Mouse (Mus musculus) c-Kit-negative CD71-positive TER-119-positive erythroid progenitor cells, embryonic 14.5 days (primary cell): Measurements from ENCODE around the gene Slc17a2.
"Not testable (repeated sequence)": the region's sequence is repeated elsewhere in the genome, so short reads cannot be mapped to it uniquely, and the experiment has no call there.

Source experiments
- DNase-seq: peaks from one replicate; pipeline ENCODE4 v3.0.0-alpha.2; 2013; ENCODE audit warnings: low read depth, low spot score

Slc17a2 gene

DNA sequence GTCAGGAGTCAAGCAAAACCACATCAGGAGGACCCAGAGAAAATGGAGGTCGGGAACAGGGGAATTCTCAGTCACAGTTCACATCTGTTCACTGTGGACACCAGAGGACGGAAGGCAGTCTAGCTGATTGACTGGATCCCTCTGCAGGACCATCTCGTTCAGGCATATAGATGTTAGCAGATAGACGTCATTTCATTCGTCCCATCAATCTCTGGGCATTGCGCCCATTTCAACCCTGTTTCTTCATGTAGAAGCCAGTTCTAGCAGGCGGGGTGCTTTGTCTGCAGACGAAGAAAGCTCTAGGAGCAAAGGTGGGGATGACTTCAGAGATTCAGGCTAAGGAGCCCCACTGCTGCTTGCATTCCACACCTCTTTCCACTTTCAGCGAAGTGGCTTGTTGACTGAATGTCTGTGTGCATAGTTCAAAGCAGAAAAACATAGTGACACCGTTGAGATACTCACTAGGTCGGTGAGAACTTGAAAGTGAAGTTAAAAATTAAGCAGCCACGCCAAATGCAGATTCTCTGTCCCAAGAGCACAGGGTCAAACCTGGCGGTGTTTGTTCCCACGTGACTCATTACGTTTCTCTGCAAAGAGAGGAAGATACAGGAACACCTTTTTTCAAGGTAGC is at the start of gene Slc17a2:
Slc17a2 (plus strand) TSS at position 572 of the 631 bp plus-strand sequence.
- no peak for DNase-seq

DNA sequence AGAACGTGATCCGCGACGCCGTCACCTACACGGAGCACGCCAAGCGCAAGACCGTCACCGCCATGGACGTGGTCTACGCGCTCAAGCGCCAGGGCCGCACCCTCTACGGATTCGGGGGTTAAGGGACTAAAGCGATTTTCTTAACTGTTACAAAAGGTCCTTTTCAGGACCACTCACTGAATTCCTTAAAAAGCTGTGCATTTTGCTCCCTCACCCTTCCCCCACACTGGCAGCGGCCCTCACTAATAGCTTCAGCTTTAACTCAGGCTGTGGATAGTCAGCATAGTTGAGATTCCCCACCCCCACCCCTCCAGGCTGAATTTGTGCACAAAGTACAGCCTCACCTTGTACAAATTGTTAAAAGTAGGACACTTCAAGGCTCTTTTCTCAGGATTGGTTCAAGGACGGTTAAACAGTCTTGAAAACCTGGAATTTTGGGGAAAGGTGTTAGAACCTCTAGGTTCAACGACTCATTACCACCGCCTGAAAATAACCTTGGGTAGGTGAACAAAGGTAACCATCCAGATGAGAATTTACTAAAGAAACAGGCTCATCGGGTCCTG is 49.5 kb upstream of the Slc17a2 start:
- DNase-seq, result peak; percentile 62

DNA sequence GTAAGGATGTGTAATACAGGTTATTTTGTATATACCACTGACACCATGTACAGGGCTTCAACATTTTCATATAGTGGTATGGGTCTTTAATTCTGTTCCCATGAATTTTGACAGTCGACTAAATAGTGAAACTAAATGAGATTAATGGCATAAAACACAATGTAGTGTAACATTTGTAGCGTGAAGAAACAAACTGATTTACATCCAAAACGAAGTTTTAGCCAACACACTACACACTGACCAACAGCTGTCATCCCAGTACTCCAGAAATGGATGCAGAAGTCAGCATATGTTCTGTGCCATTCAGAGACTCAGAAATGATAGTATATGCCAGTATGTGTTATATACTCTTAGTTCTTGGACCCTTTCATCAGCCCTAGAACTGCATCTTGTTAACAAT is 48.9 kb upstream of the Slc17a2 start:
- no peak for DNase-seq

DNA sequence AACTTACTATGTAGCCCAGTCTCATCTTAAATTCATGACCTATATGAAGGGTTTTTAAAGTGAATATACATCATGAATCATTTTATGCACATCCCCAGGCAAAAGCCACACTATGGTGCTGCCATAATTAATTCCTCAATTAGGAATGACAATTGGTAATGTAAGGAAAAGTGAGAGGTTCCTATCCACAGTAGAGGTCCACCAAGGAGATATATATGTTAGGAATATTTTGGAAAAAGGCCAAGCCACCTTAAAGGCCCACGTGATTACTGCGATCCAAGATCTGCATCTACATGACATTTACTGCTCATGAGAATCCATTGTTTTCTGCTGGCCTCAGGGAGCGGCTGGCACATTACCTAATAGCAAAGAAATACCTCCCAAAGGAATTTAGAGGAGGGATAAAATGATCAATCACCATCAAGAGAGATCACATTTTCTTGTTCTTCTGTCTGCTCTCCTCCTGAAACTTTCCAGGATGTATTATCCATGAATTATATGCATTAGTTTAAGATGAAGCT is 47.5 kb upstream of the Slc17a2 start:
- no peak for DNase-seq

DNA sequence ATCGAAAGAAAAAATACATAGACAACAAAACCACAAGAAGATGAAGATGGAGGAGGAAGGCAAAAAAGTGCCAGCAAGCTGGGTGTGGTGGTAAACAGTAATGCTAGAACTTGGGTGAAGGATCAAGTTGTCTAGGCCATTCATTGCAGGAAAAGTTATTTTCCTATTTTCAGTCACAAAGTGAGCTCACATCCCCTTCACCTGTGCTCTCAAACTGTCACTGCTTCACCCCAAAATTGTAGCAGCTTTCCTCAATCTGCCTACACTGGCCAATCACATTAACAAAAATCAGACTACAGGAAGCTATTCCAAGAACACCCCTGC is 46.9 kb upstream of the Slc17a2 start:
- DNase-seq, result no peak

DNA sequence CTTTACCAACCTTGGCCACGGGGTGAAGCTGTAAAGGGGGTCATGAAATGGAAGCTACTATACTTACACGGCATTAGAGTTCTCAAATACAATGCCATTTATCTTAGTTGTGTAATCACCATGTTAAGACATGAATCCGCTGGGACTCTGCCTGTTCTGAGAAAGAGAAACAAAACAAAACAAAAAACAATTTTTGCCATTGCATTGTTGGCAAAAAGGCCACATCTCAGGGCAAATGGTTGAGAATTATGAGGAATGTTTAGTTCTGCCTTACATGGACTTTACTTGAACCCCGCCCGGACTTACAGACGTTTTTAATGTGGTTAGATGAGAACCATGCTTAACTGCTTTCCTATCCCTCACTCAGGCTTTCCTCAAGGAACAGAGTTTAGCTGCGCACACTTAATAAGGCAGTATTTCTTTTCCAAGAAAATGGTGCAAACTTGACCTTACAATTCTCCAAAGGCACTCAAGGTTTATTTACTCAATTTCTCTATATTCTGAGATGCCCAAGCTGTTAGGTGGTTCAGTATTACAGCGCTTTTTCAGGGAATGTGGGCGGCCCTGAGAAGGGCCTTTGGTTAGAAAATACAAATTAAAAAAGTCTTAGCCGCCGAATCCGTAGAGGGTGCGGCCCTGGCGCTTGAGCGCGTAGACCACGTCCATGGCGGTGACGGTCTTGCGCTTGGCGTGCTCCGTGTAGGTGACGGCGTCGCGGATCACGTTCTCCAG is 46.4 kb upstream of the Slc17a2 start:
- peak; percentile 50 for DNase-seq

DNA sequence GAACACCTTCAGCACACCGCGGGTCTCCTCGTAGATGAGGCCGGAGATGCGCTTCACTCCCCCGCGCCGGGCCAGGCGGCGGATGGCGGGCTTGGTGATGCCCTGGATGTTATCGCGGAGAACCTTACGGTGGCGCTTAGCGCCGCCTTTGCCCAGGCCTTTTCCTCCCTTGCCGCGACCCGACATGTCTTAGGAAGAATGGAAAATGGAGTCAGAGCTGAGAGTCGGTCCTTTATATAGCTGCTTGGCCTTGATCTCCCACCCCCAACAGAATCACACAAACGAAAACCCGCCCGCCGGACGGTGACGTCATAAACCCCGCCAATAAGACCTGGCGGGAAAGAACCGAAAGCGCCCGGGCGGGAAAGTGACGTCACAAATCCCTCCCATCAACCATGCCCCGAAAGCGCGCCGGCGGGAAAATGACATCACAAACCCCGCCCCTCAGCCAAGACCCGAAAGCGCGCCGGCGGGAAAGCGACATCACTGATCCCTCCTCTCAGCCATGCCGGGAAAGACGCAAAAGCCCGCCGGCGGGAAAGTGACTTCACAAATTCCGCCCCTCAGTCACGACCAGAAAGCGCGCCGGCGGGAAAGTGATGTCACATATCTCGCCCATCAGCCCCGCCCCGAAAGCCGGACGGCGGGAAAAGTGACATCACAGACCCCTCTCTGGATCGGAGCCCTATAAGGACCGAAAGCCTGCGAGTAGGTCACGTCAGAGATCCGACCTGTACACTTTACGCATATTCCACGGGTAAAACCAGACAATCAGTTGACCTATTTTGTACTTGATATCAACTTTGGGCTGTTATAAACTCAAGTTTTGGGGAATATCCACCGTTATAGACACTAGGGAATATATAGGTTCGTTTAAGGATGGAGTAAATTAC is 45.6 kb upstream of the Slc17a2 start, which contains the start of gene Hist1h4a:
Hist1h4a (minus strand) TSS at position 259 of the 893 bp plus-strand sequence.
- peak; percentile 99 for DNase-seq

DNA sequence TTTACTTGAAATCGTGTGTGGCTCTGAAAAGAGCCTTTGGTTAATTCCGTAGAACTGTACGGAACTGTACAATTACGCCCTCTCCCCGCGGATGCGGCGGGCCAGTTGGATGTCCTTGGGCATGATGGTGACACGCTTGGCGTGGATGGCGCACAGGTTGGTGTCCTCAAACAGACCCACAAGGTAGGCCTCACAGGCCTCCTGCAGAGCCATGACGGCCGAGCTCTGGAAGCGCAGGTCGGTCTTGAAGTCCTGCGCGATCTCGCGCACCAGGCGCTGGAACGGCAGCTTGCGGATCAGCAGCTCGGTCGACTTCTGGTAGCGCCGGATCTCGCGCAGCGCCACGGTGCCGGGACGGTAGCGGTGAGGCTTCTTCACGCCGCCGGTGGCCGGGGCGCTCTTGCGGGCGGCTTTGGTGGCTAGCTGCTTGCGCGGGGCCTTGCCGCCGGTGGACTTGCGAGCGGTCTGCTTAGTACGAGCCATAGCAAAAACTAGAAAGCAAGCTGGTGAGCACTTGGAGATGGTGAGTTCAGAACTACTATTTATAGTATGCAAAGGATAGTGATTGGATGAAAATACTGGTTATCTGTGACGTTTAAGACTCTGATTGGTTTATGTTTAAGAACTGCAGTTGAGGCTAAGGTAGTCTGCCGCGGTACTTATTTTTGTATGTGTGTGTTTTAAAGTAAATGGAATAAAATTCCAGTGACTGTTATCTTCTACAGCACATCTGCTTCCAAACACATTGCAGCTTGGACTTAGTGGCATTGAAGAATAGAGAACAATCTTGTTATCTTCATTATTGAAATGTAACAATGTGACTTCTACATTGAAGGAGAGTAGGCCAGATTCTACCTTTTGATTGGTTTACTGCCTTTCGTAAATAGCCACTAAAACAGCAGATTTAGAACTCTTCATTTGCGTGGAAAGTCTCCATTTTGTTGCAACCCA is 44.6 kb upstream of the Slc17a2 start, which contains the start of gene Hist1h3a:
Hist1h3a (minus strand) TSS at position 516 of the 951 bp plus-strand sequence.
- peak; percentile 86 for DNase-seq

DNA sequence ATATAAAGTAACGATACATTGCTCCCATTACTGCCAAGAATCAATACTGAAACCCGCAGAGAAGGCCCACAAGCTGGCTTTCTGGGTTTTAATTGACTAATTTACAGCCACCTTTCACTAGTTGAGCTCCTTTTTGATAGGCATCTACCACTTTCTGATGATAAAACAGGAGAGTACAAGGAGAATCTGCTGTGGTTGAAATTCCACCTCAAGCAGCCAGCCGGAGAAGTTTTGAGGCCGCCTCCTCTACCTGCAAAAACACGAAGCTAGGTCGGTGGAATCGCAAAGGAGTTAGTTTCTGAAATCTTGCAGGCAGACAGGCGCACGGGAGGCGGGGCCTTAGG is 43.6 kb upstream of the Slc17a2 start:
- no peak for DNase-seq

DNA sequence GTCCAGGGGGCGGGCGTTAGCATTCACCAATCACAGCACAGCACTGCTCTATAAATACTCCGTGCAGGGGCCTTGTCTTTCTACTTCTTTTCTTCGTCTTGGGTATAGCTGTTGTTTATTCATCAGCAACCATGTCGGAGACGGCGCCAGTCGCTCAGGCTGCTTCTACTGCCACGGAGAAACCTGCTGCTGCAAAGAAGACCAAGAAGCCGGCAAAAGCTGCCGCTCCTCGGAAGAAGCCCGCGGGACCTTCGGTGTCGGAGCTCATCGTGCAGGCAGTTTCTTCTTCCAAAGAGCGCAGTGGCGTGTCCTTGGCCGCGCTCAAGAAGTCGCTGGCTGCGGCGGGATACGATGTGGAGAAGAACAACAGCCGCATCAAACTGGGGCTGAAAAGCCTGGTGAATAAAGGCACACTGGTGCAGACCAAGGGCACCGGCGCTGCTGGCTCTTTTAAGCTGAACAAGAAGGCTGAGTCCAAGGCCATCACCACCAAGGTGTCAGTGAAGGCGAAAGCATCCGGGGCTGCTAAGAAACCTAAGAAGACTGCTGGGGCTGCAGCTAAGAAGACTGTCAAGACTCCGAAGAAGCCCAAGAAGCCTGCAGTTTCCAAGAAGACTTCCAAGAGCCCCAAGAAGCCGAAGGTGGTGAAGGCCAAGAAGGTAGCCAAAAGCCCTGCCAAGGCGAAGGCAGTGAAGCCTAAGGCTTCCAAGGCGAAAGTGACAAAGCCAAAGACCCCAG is 43.0 kb upstream of the Slc17a2 start, which contains the start of gene Hist1h1a:
Hist1h1a (plus strand) TSS at position 81 of the 738 bp plus-strand sequence.
- DNase-seq, result peak; percentile 92

DNA sequence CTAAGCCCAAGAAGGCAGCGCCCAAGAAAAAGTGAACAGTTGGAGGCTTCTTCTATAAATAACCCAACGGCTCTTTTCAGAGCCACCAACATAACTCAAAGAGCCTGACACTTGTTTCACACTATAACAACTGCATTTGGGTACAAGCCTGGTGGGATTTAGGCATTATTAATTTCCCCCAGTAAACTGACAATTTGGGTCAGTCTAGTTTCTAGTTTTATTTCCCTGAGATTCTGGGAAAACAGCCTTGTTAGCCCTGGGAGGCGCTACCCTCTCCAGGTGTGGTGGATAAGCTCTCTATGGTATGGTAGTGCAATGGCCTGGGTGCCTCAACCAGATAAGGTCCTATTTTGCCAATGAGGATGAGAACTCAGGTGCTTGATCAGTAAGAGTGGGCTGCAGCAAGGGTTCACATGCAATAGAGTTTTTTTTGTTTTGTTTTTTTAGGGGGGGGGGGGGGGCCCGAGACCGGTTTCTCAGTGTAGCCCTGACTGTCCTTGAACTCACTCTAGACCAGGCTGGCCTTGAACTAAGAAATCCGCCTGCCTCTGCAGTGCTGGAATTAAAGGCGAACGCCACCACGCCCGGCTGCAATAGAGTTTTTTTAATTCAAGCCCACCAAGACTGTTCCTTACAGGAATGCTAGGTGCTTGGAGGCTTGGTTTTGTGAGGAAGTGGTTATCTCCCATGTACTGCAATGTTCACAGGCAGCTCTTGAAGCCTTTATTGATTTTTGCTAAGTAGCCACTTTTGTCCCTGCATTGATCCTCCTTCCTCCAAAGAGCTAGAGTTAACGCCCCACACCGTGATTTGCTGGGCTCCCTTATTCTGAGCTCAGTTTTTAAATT is 42.2 kb upstream of the Slc17a2 start:
- DNase-seq, result peak; percentile 59

DNA sequence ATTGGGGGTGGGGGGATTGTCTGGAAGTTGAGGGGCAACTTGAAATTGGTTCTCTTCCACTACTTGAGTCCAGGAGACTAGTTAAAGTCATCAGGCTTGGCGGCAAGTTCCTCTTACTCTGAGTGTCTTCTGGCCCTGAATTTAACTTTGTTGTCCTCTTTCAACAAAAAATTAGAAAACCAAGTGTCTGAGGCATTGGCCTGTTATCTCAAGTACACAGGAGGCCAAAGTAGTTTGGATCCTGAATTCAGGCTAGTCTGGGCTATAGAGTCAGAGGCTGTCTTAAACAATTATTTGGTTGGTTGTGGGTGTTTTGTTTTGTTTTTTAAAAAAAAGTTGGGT is 41.6 kb upstream of the Slc17a2 start:
- DNase-seq, result no peak

DNA sequence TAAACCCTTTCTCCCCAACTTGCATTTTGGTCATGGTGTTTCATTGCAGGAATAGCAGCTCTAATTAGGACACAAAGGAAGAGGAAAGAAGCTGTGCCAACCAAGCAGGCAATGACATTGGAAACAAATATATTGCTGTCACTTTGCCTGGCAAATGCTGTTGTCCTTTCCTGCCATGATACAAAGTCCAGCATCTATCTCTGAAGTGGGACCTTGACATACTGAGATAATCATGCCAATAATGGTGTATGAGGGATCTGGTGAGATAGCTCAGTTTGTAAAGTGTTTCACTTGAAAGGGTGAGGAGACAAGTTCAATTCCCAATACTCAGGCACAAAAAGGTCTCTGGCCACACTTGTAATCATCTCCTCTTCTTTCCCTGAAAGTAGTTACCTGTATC is 40.0 kb upstream of the Slc17a2 start:
- no peak for DNase-seq

DNA sequence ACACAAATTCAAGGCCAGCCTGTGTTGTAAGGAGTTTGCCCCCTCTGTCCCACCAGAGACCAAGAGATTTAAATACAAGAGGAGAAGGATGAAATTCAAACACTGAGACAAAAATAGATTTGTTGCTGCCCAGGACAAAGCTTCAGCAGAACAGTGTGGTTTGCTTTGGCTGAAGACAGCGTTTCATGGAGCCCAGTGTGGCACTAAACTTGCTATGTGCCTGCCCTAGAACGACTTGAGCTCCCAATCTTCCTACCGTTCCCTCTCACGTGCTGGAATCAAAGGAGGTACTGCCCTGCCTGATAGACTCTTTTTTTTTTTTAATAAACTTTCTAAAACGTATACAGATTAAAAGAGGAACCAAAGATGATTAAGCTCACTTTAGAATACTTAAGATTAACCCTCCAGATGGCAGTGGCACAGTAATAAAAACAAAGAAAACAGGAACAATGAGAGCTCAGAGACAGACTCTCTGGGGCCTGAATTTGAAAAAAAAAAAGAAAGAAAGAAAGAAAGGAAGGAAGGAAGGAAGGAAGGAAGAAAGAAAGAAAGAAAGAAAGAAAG is 37.9 kb upstream of the Slc17a2 start:
- DNase-seq, result no peak

DNA sequence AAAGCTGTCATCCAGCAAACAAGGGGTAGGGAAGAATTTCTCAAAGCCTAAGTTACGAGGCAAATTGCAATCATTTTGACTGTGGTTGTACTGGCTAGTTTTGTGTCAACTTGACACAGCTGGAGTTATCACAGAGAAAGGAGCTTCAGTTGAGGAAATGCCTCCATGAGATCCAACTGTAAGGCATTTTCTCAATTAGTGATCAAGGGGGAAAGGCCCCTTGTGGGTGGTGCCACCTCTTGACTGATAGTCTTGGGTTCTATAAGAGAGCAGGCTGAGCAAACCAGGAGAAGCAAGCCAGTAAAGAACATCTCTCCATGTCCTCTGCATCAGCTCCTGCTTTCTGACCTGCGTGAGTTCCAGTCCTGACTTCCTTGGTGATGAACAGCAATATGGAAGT is 37.2 kb upstream of the Slc17a2 start, which contains the start of gene Trim38:
Trim38 (plus strand) TSS at position 301 of the 400 bp plus-strand sequence.
- not testable (repeated sequence) for DNase-seq

DNA sequence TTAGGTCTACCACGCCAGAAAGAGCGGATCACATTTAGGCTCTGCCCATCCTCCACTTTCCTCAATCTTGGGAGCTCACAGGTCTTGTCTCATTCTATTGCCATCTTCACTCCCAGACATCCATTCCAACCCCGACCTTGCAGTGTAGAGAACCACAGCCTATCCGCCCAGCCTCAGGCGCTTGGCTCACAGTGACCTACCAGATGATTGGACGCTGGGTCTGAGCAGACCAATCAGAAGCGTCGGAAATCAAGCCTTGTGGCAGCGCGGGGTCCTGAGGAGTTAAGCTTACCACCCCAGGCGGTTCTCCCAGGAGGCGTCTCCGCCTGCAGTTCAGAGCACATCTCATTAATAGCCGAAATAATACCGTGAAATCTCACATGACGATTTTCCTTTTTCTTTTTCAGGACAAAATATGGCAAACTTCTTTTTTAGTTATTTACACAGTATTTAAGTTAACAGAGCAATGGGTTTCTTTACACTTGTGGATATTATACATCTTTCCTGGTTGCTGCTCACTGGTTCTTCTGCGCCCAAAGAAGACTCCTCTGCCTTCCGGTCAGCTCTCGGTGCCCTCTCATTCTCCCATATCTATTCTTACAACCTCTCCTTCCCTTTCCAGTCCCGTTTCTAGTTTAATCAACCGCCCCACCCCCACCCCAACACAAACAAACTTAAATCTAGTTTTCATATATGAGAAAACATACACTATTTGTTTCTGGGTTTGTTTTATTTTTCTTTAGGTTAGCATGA is 34.1 kb upstream of the Slc17a2 start:
- peak; percentile 72 for DNase-seq

DNA sequence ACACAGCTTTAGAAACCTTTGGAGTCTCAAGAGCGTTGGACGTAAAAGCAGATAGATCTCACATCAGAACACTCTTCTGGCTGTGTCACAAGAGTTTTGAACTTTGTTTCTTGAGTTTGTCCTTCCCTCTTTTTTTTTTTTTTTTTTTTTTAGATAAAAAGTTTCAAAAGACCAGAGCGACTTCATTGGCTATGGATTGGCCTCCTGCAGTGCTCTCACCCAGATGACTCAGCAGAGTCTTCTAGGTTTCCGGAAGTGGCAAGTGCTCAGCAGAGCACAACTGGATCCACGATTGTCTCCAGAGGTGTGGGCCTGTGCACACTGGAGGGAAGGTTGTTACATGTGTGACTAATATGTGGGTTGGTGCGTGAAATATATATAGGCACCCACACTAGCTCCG is 28.5 kb upstream of the Slc17a2 start:
- DNase-seq, result no peak

DNA sequence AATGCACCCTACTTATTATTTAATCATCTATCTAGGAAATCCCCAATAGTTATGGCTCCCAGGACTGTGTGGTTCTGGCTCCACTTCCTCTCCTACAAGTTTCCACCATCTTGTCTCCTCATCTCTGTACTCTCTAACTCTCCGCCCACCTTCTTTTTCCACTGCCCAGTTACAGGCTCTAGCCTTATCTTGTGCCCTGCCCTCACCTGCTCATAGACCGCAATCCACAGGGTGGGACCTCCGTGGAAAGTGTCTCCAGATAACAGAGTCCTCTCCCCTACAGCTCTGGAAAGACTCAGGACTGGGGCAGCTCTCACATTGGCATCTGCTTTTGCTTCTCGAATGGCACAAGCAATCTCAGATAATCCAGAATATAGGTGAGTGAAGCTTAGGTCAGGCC is 27.8 kb upstream of the Slc17a2 start:
- no peak for DNase-seq
